ENCODE assay signal across 19 mouse cellular contexts in the genomic region with DNA sequence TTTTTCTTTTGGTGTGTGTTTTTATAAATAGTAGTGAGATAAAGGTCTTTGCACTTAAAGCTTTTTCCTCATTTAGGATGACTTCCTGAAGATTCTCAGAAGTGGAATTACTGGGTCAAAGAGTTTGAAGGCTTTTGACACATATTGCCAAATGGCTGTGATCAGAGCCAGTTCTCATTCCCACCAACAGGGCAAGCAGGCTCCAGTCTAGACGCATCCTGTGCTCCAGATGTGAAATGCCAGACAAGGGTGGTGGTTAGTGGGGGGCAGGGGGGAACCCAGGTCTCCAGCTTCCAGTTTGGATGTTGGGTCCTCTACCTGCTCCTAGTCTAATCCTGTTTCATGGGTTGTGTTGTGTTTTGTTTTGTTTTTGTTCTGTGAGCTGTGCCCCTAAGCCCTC. TPM values are rescaled to one million over a fixed set of nuclear protein-coding genes. Genes with fewer than 3 reads are reported as not detected.
"Had no signal": no experiment of that assay in that cellular context is flagged by ENCODE, and none has a peak within 500 bp of the region (broad histone marks: within the 10 kb centered on the region; RNA-seq: fewer than 3 reads in every experiment).

No protein-coding gene starts in this region.

- H3K36me3 ChIP-seq: liver, embryonic 13.5 days; liver, embryonic 15.5 days; lung, embryonic 15.5 days; midbrain, embryonic 12.5 days; neural tube, embryonic 12.5 days; stomach, embryonic 15.5 days had no signal

- H3K4me2 ChIP-seq: liver, embryonic 11.5 days; liver, embryonic 13.5 days; liver, embryonic 15.5 days; lung, embryonic 15.5 days; midbrain, embryonic 12.5 days; neural tube, embryonic 12.5 days; stomach, embryonic 15.5 days had no signal

- H3K27ac ChIP-seq: liver, embryonic 13.5 days; liver, embryonic 15.5 days; lung, embryonic 15.5 days; macrophage; midbrain, embryonic 12.5 days; neural tube, embryonic 12.5 days; stomach, embryonic 15.5 days; stomach, postnatal 0 days had no signal

- H3K9ac ChIP-seq: liver, embryonic 13.5 days; liver, embryonic 15.5 days; liver, postnatal 0 days; lung, embryonic 15.5 days; midbrain, embryonic 12.5 days; neural tube, embryonic 12.5 days; stomach, embryonic 15.5 days had no signal

- H3K27me3 ChIP-seq: liver, embryonic 13.5 days; liver, embryonic 15.5 days; lung, embryonic 15.5 days; midbrain, embryonic 12.5 days; neural tube, embryonic 12.5 days; stomach, embryonic 15.5 days had no signal

- ATAC-seq: liver, postnatal 0 days had no signal

- H3K4me1 ChIP-seq: liver, embryonic 13.5 days; liver, embryonic 15.5 days had no signal

- DNase-seq: liver, embryonic 13.5 days; liver, postnatal 0 days; lung, adult 2 months; lung, postnatal 10 days; midbrain, embryonic 14.5 days; right cerebral cortex, postnatal 14 days; thymus, adult 2 months; thymus, postnatal 25 days; thymus, postnatal 4 days had no signal

- H3K4me3 ChIP-seq: liver, embryonic 13.5 days; liver, embryonic 15.5 days; lung, embryonic 15.5 days; midbrain, embryonic 12.5 days; neural tube, embryonic 12.5 days; stomach, embryonic 15.5 days had no signal

- H3K9me3 ChIP-seq: liver, embryonic 13.5 days; liver, embryonic 15.5 days; lung, embryonic 15.5 days; midbrain, embryonic 12.5 days; neural tube, embryonic 12.5 days; stomach, embryonic 15.5 days had no signal

RNA-seq across cellular contexts. Expression of a gene that starts 48.8 kb away (rescaled TPM):
- total RNA-seq: megakaryocyte progenitor cell, adult 5-6 weeks; monocyte, adult 5-6 weeks had no signal
